Mouse (Mus musculus) MEL (cell line): ENCODE data around the gene Nup205.

Experiments
- CTCF ChIP-seq, 3 experiments: IDR thresholded peaks in 2 of 3; conservative IDR thresholded peaks in 1 of 3; 2 replicates each; pipeline ENCODE4 v1.5.1; 2011 to 2012; ENCODE audit warnings: low read length in 3 of 3, low read depth in 2 of 3, mild to moderate bottlenecking in 2 of 3, improper control_type of control experiment in 1 of 3, inconsistent platforms in 1 of 3, mixed read lengths in 1 of 3, moderate library complexity in 1 of 3; ENCODE audit not compliant: control insufficient read depth in 1 of 3, insufficient read depth in 1 of 3, poor library complexity in 1 of 3, severe bottlenecking in 1 of 3
- EP300 ChIP-seq, 2 experiments: IDR thresholded peaks; 2 replicates each; pipeline ENCODE4 v1.6.1; 2011; ENCODE audit warnings: improper control_type of control experiment in 2 of 2, low read length in 2 of 2, low read depth in 1 of 2, mild to moderate bottlenecking in 1 of 2
- ZC3H11A ChIP-seq: IDR thresholded peaks from 2 replicates; pipeline ENCODE4 v1.6.1; 2012; ENCODE audit warnings: low read depth, mild to moderate bottlenecking, inconsistent platforms, low read length, improper control_type of control experiment

DNA sequence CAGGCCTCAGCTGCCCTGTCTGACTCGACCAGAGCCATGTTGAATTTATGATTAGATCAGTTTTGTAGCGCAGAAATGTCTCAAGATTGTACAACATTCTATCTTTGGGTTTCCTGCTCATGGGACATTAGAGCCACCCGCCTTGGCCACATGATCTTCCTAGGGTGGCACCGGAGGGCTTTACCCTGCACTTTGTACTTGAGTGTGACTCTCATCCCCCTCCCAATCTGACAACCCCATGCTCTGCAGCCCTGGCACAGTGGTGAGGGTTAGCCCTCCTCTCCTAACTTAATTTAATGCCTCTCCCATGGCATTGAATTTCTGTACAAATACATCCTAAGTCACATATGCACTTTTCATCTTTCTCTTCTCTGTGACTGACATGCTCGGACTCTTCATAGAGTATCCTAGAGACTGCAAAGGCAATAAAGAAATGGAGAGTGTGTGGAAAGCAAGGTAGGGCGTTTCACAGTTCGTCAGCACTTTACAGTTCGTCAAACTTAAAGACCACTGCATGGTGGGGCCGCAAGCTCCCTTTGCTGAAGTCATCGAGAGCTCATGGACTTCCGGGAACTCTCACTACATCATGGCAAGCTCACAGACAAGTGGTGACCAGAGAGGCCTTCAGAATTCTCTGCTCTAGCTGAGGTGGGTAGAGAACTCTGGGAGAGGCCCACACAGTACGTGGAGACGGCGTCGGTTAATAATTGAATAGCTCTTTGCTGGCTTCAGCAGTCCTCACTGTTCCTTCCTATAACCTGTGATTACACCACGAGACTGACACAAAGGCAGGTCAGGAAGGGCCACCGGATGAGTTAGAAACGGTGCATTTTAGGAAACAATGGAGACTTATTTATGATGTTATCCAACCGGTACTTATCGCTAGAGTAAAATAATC is 94.9 kb downstream of the Nup205 start:
- TF ChIP-seq ZC3H11A (no peak), CTCF (IDR thresholded peaks at IDR 0.05 in 2 of 3, conservative IDR thresholded peaks at IDR 0.05 in 1 of 3; ENCODE audit: control insufficient read depth in 1 of 3, insufficient read depth in 1 of 3, low read depth in 2 of 3, low read length in 3 of 3, poor library complexity in 1 of 3, severe bottlenecking in 1 of 3) (no peak), EP300 (IDR thresholded peaks at IDR 0.05; ENCODE audit: low read depth in 1 of 2, low read length in 2 of 2) (no peak)
